18 mouse cellular contexts compared by ENCODE assay signal in genomic region chr9:118272713-118273407, GRCm38 (mm10).
DNase-seq lines count a peak whose midpoint lies in the region; ATAC-seq and TF ChIP-seq lines count a peak whose summit lies in the region.
"Had no signal": no experiment of that assay in that cellular context is flagged by ENCODE, and none has a peak within 500 bp of the region (broad histone marks: within the 10 kb centered on the region; RNA-seq: fewer than 3 reads in every experiment).

No protein-coding gene starts in this region.

- H3K27me3 ChIP-seq in heart, adult 2 months (ENCODE audit: control insufficient read depth, insufficient read depth, low read length), result no peaks in the 10 kb centered on the region
- H3K27me3 ChIP-seq in heart, embryonic 10.5 days (ENCODE audit: insufficient read depth, poor library complexity, severe bottlenecking), result no peaks in the 10 kb centered on the region
- no peaks in the 10 kb centered on the region for H3K27me3 ChIP-seq in lung, embryonic 16.5 days (ENCODE audit: control insufficient read depth, insufficient read depth, low read depth, low read length)
- no peaks in the 10 kb centered on the region for H3K27me3 ChIP-seq in kidney, postnatal 0 days (ENCODE audit: insufficient read depth, low read length)
- no peaks in the 10 kb centered on the region for H3K27me3 ChIP-seq in stomach, postnatal 0 days (ENCODE audit: control insufficient read depth, insufficient read depth, low read length)
- H3K27me3 ChIP-seq: embryonic facial prominence, embryonic 12.5 days; forebrain, embryonic 12.5 days; hindbrain, embryonic 12.5 days; liver, embryonic 15.5 days; neural tube, embryonic 15.5 days had no signal

- no peaks in the 10 kb centered on the region for H3K9me3 ChIP-seq in heart, embryonic 10.5 days
- H3K9me3 ChIP-seq in lung, embryonic 16.5 days (ENCODE audit: control insufficient read depth, low read length), result no peaks in the 10 kb centered on the region
- H3K9me3 ChIP-seq in kidney, postnatal 0 days (replicated peaks; ENCODE audit: low read length), result no peaks in the 10 kb centered on the region
- H3K9me3 ChIP-seq in stomach, postnatal 0 days (ENCODE audit: control insufficient read depth, low read length), result no peaks in the 10 kb centered on the region
- H3K9me3 ChIP-seq: embryonic facial prominence, embryonic 12.5 days; forebrain, embryonic 12.5 days; hindbrain, embryonic 12.5 days; liver, embryonic 15.5 days; neural tube, embryonic 15.5 days had no signal

- H3K9ac ChIP-seq in heart, adult 2 months (ENCODE audit: low read depth, low read length), result no peak overlapping the region
- H3K9ac ChIP-seq in lung, embryonic 16.5 days (ENCODE audit: low read length), result no peak overlapping the region
- H3K9ac ChIP-seq in kidney, postnatal 0 days (ENCODE audit: low read depth, low read length), result no peak overlapping the region
- H3K9ac ChIP-seq in stomach, postnatal 0 days (ENCODE audit: low read length), result no peak overlapping the region
- H3K9ac ChIP-seq: embryonic facial prominence, embryonic 12.5 days; forebrain, embryonic 12.5 days; hindbrain, embryonic 12.5 days; liver, embryonic 15.5 days; neural tube, embryonic 15.5 days had no signal

- no peak overlapping the region for H3K4me3 ChIP-seq in heart, adult 2 months
- no peak overlapping the region for H3K4me3 ChIP-seq in heart, embryonic 10.5 days
- no peak overlapping the region for H3K4me3 ChIP-seq in lung, embryonic 16.5 days (ENCODE audit: low read length)
- H3K4me3 ChIP-seq in kidney, postnatal 0 days (replicated peaks; ENCODE audit: low read depth, low read length), result no peak overlapping the region
- no peak overlapping the region for H3K4me3 ChIP-seq in stomach, postnatal 0 days (ENCODE audit: low read depth, low read length)
- H3K4me3 ChIP-seq: embryonic facial prominence, embryonic 12.5 days; forebrain, embryonic 12.5 days; hindbrain, embryonic 12.5 days; layer of hippocampus, adult 2 months; liver, embryonic 15.5 days; neural tube, embryonic 15.5 days had no signal

- peak overlapping the region; percentile 25 for H3K4me2 ChIP-seq in lung, embryonic 16.5 days (ENCODE audit: low read depth, low read length)
- no peak overlapping the region for H3K4me2 ChIP-seq in kidney, postnatal 0 days (ENCODE audit: low read length)
- H3K4me2 ChIP-seq in stomach, postnatal 0 days (replicated peaks; ENCODE audit: low read depth), result no peak overlapping the region
- H3K4me2 ChIP-seq: embryonic facial prominence, embryonic 12.5 days; forebrain, embryonic 12.5 days; hindbrain, embryonic 12.5 days; liver, embryonic 15.5 days; neural tube, embryonic 15.5 days had no signal

- TF ChIP-seq POLR2A in heart, adult 2 months (IDR thresholded peaks at IDR 0.05; ENCODE audit: insufficient read depth, low read depth, low read length), result no peak

- WGBS in heart, adult 2 months, result 41% methylated on average over 11 of the region's 11 CpGs
- WGBS in heart, embryonic 10.5 days, result 67% methylated on average over 11 of the region's 11 CpGs
- 37% methylated on average over 11 of the region's 11 CpGs for WGBS in lung, embryonic 16.5 days
- 65% methylated on average over 11 of the region's 11 CpGs for WGBS in kidney, postnatal 0 days
- WGBS in stomach, postnatal 0 days, result 48% methylated on average over 11 of the region's 11 CpGs

- no peak for TF ChIP-seq EP300 in heart, adult 2 months (IDR thresholded peaks at IDR 0.05; ENCODE audit: insufficient read depth, low read depth, low read length)
- no peak for TF ChIP-seq EP300 in stomach, postnatal 0 days (optimal IDR thresholded peaks at IDR 0.05)

- ATAC-seq in lung, embryonic 16.5 days (ENCODE audit: low read depth), result peak; percentile 69
- no peak for ATAC-seq in kidney, postnatal 0 days (replicated peaks; ENCODE audit: low FRiP score, low read depth)
- no peak for ATAC-seq in stomach, postnatal 0 days (ENCODE audit: low FRiP score, low TSS enrichment)

- no peak overlapping the region for H3K27ac ChIP-seq in heart, adult 2 months
- H3K27ac ChIP-seq in heart, embryonic 10.5 days, result no peak overlapping the region
- no peak overlapping the region for H3K27ac ChIP-seq in lung, embryonic 16.5 days (ENCODE audit: low read length)
- no peak overlapping the region for H3K27ac ChIP-seq in kidney, postnatal 0 days
- H3K27ac ChIP-seq in stomach, postnatal 0 days (replicated peaks), result no peak overlapping the region
- H3K27ac ChIP-seq: embryonic facial prominence, embryonic 12.5 days; forebrain, embryonic 12.5 days; hindbrain, embryonic 12.5 days; layer of hippocampus, adult 2 months; liver, embryonic 15.5 days; neural tube, embryonic 15.5 days had no signal

- intact Hi-C loops in heart, adult 2 months (cut with DNase I), result no loop called here

- no peak for TF ChIP-seq CTCF in heart, adult 2 months (IDR thresholded peaks at IDR 0.05)
- TF ChIP-seq CTCF in kidney, postnatal 0 days (IDR thresholded peaks at IDR 0.05; ENCODE audit: low read depth), result no peak
- TF ChIP-seq CTCF in stomach, postnatal 0 days (IDR thresholded peaks at IDR 0.05; ENCODE audit: low read depth), result no peak

- H3K4me1 ChIP-seq in heart, adult 2 months (ENCODE audit: control insufficient read depth, insufficient read depth, low read length), result peaks cover 5% of the 10 kb centered on the region
- peaks cover 3% of the 10 kb centered on the region; the same call in 1 of the 2 replicates for H3K4me1 ChIP-seq in heart, embryonic 10.5 days
- H3K4me1 ChIP-seq in lung, embryonic 16.5 days (replicated peaks; ENCODE audit: control insufficient read depth, insufficient read depth, low read length), result peaks cover 3% of the 10 kb centered on the region
- H3K4me1 ChIP-seq in kidney, postnatal 0 days (replicated peaks; ENCODE audit: insufficient read depth, low read length), result no peaks in the 10 kb centered on the region
- no peaks in the 10 kb centered on the region for H3K4me1 ChIP-seq in stomach, postnatal 0 days (replicated peaks; ENCODE audit: control insufficient read depth, insufficient read depth)
- H3K4me1 ChIP-seq: embryonic facial prominence, embryonic 12.5 days; forebrain, embryonic 12.5 days; hindbrain, embryonic 12.5 days; liver, embryonic 15.5 days; neural tube, embryonic 15.5 days had no signal

- no peaks in the 10 kb centered on the region for H3K36me3 ChIP-seq in heart, adult 2 months (ENCODE audit: control insufficient read depth, insufficient read depth, low read length)
- no peaks in the 10 kb centered on the region for H3K36me3 ChIP-seq in heart, embryonic 10.5 days
- H3K36me3 ChIP-seq in lung, embryonic 16.5 days (ENCODE audit: control insufficient read depth, insufficient read depth, low read length), result no peaks in the 10 kb centered on the region
- no peaks in the 10 kb centered on the region for H3K36me3 ChIP-seq in kidney, postnatal 0 days (ENCODE audit: insufficient read depth, low read length)
- H3K36me3 ChIP-seq in stomach, postnatal 0 days (ENCODE audit: control insufficient read depth, insufficient read depth, low read length), result no peaks in the 10 kb centered on the region
- H3K36me3 ChIP-seq: embryonic facial prominence, embryonic 12.5 days; forebrain, embryonic 12.5 days; hindbrain, embryonic 12.5 days; liver, embryonic 15.5 days; neural tube, embryonic 15.5 days had no signal

- no peaks in the 10 kb centered on the region for H3K79me2 ChIP-seq in heart, adult 2 months (replicated peaks; ENCODE audit: control insufficient read depth, insufficient read depth, low read length)

- DNase-seq in heart, adult 2 months, result peak; percentile 3 to 19
- no peak for DNase-seq in heart, embryonic 10.5 days (ENCODE audit: low spot score)
- DNase-seq in lung, adult 18-20 months, result no peak
- DNase-seq in kidney, postnatal 0 days (ENCODE audit: low spot score), result peak; percentile 12
- peak; percentile 38 for DNase-seq in naive thymus-derived CD4-positive, alpha-beta T cell, adult 2 months (ENCODE audit: low read depth)
- no peak for DNase-seq in neural tube, embryonic 10.5 days (ENCODE audit: extremely low spot score, low spot score)
- DNase-seq in stomach, postnatal 0 days (ENCODE audit: low spot score), result no peak
- DNase-seq: cerebellum, adult 9-11 months; midbrain, embryonic 14.5 days; right cerebral cortex, postnatal 14 days; thymus, postnatal 4 days had no signal

Comparison
In these comparisons a context has a peak if more than half of its experiments do, and no peak if none do; other contexts are left out.
1. DNase-seq: peak in heart, adult 2 months (2 of 2), kidney, postnatal 0 days (single experiment) and naive thymus-derived CD4-positive, alpha-beta T cell, adult 2 months (single experiment); none in heart, embryonic 10.5 days (single experiment), lung, adult 18-20 months (0 of 2), neural tube, embryonic 10.5 days (single experiment) and stomach, postnatal 0 days (single experiment).